Mouse (Mus musculus): ENCODE measurements around the gene Senp3. TPM values are rescaled to one million over a fixed set of nuclear protein-coding genes. Genes with fewer than 3 reads are reported as not detected.
A peak's percentile ranks its signal among the peaks of the same experiment; 100 is the strongest.
"Not testable (repeated sequence)": the region's sequence is repeated elsewhere in the genome, so short reads cannot be mapped to it uniquely, and the experiment has no call there.

Senp3 gene
- polyA plus RNA-seq, 1 experiment from 2014 or later: 95.2 TPM

- H3K27ac ChIP-seq; H3K36me3 ChIP-seq; H3K9ac ChIP-seq; H3K27me3 ChIP-seq; H3K4me3 ChIP-seq (replicated peaks); ATAC-seq (replicated peaks; ENCODE audit: low FRiP score); H3K9me3 ChIP-seq (replicated peaks); H3K4me2 ChIP-seq: not testable (repeated sequence)
- peaks cover 11% of the 10 kb centered on the region for H3K4me1 ChIP-seq
- 86% methylated on average over 2 of the region's 2 CpGs for whole genome bisulfite sequencing
Measured at GRCm38 (mm10) chr11:69624339-69624738, 57.5 kb downstream of the Senp3 start.

MicroRNA genes within 50 kb of the gene (microRNA counts, 519-probe panel; counts per million panel counts)
- 31.7 counts per million for microRNA mmu-miR-1934
- 2,727 counts per million, percentile 65 among the panel's probes with 10 or more counts for microRNA mmu-miR-467f

Small RNAs within 50 kb of the gene (microRNA-seq; reads per million reads assigned to microRNA genes)
- 2.8 reads per million, percentile 14 among the genes with 10 or more reads in this experiment for gene Mir1934
- not detected for gene Mir467f

Other genes starting within 250 kb of the Senp3 start
- 0.73 and 0.87 TPM in 2 replicates for gene Dnah2, start 133.0 kb downstream of the Senp3 start, polyA plus RNA-seq (2015; fragmentation: Nextera tagmentation; extraction: Ambion mirVana)
- gene Efnb3, start 121.9 kb downstream of the Senp3 start, polyA plus RNA-seq (2015; fragmentation: Nextera tagmentation; extraction: Ambion mirVana): 11.9 and 14.3 TPM in 2 replicates
- gene Wrap53, start 101.8 kb downstream of the Senp3 start, polyA plus RNA-seq (2015; fragmentation: Nextera tagmentation; extraction: Ambion mirVana): 26.6 and 27.9 TPM in 2 replicates
- gene Trp53, start 101.7 kb downstream of the Senp3 start, polyA plus RNA-seq (2015; fragmentation: Nextera tagmentation; extraction: Ambion mirVana): 175 and 195 TPM in 2 replicates
- 11.2 and 13.5 TPM in 2 replicates for gene Atp1b2, start 76.1 kb downstream of the Senp3 start, polyA plus RNA-seq (2015; fragmentation: Nextera tagmentation; extraction: Ambion mirVana)
- gene Shbg, start 64.2 kb downstream of the Senp3 start, polyA plus RNA-seq (2015; fragmentation: Nextera tagmentation; extraction: Ambion mirVana): 0.30 and 0.49 TPM in 2 replicates
- 17.8 and 23.1 TPM in 2 replicates for gene Sat2, start 60.1 kb downstream of the Senp3 start, polyA plus RNA-seq (2015; fragmentation: Nextera tagmentation; extraction: Ambion mirVana)
- gene Fxr2, start 49.1 kb downstream of the Senp3 start, polyA plus RNA-seq (2015; fragmentation: Nextera tagmentation; extraction: Ambion mirVana): 29.2 TPM in 2 replicates
- gene Sox15, start 26.8 kb downstream of the Senp3 start, polyA plus RNA-seq (2015; fragmentation: Nextera tagmentation; extraction: Ambion mirVana): 0.18 and 0.19 TPM in 2 replicates
- 71.8 and 78.0 TPM in 2 replicates for gene Mpdu1, start 19.4 kb downstream of the Senp3 start, polyA plus RNA-seq (2015; fragmentation: Nextera tagmentation; extraction: Ambion mirVana)
- gene Cd68, start 15.9 kb downstream of the Senp3 start, polyA plus RNA-seq (2015; fragmentation: Nextera tagmentation; extraction: Ambion mirVana): 10.0 and 14.1 TPM in 2 replicates
- 586 and 589 TPM in 2 replicates for gene Eif4a1, start 9.7 kb downstream of the Senp3 start, polyA plus RNA-seq (2015; fragmentation: Nextera tagmentation; extraction: Ambion mirVana)
- gene Tnfsf13, start 3.7 kb upstream of the Senp3 start, polyA plus RNA-seq (2015; fragmentation: Nextera tagmentation; extraction: Ambion mirVana): 0.45 and 0.53 TPM in 2 replicates
- 9.1 and 11.1 TPM in 2 replicates for gene Tnfsf12, start 13.8 kb upstream of the Senp3 start, polyA plus RNA-seq (2015; fragmentation: Nextera tagmentation; extraction: Ambion mirVana)
- gene Tnfsfm13, start 14.0 kb upstream of the Senp3 start, polyA plus RNA-seq (2015; fragmentation: Nextera tagmentation; extraction: Ambion mirVana): 4.5 and 7.0 TPM in 2 replicates
- gene Polr2a, start 76.6 kb upstream of the Senp3 start, polyA plus RNA-seq (2015; fragmentation: Nextera tagmentation; extraction: Ambion mirVana): 29.9 and 31.1 TPM in 2 replicates
- gene Slc35g3, start 79.9 kb upstream of the Senp3 start, polyA plus RNA-seq (2015; fragmentation: Nextera tagmentation; extraction: Ambion mirVana): 0.27 and 0.36 TPM in 2 replicates
- gene Zbtb4, start 83.8 kb upstream of the Senp3 start, polyA plus RNA-seq (2015; fragmentation: Nextera tagmentation; extraction: Ambion mirVana): 1.9 and 2.8 TPM in 2 replicates
- 11.4 and 12.3 TPM in 2 replicates for gene Chrnb1, start 113.9 kb upstream of the Senp3 start, polyA plus RNA-seq (2015; fragmentation: Nextera tagmentation; extraction: Ambion mirVana)
- gene Fgf11, start 119.8 kb upstream of the Senp3 start, polyA plus RNA-seq (2015; fragmentation: Nextera tagmentation; extraction: Ambion mirVana): 2.0 and 2.5 TPM in 2 replicates
- 8.3 TPM in 2 replicates for gene Tmem102, start 123.5 kb upstream of the Senp3 start, polyA plus RNA-seq (2015; fragmentation: Nextera tagmentation; extraction: Ambion mirVana)
- gene Gm39566, start 133.2 kb upstream of the Senp3 start, polyA plus RNA-seq (2015; fragmentation: Nextera tagmentation; extraction: Ambion mirVana): not detected in 2 replicates
- not detected in 2 replicates for gene Spem2, start 136.4 kb upstream of the Senp3 start, polyA plus RNA-seq (2015; fragmentation: Nextera tagmentation; extraction: Ambion mirVana)
- 0.14 and 0.32 TPM in 2 replicates for gene Spem1, start 140.1 kb upstream of the Senp3 start, polyA plus RNA-seq (2015; fragmentation: Nextera tagmentation; extraction: Ambion mirVana)
- 5.6 and 7.6 TPM in 2 replicates for gene Nlgn2, start 155.7 kb upstream of the Senp3 start, polyA plus RNA-seq (2015; fragmentation: Nextera tagmentation; extraction: Ambion mirVana)
- gene Tmem256, start 156.4 kb upstream of the Senp3 start, polyA plus RNA-seq (2015; fragmentation: Nextera tagmentation; extraction: Ambion mirVana): 409 and 443 TPM in 2 replicates
- 96.5 and 105 TPM in 2 replicates for gene Plscr3, start 164.3 kb upstream of the Senp3 start, polyA plus RNA-seq (2015; fragmentation: Nextera tagmentation; extraction: Ambion mirVana)
- 5.8 and 7.3 TPM in 2 replicates for gene Tnk1, start 176.6 kb upstream of the Senp3 start, polyA plus RNA-seq (2015; fragmentation: Nextera tagmentation; extraction: Ambion mirVana)
- 0.32 TPM in 1 of 2 replicates, not detected in the other for gene Tmem95, start 195.9 kb upstream of the Senp3 start, polyA plus RNA-seq (2015; fragmentation: Nextera tagmentation; extraction: Ambion mirVana)
- 9.4 and 10.1 TPM in 2 replicates for gene Kctd11, start 199.3 kb upstream of the Senp3 start, polyA plus RNA-seq (2015; fragmentation: Nextera tagmentation; extraction: Ambion mirVana)
- 0.58 and 0.62 TPM in 2 replicates for gene Acap1, start 213.5 kb upstream of the Senp3 start, polyA plus RNA-seq (2015; fragmentation: Nextera tagmentation; extraction: Ambion mirVana)
- 12.6 and 13.0 TPM in 2 replicates for gene 2810408A11Rik, start 218.9 kb upstream of the Senp3 start, polyA plus RNA-seq (2015; fragmentation: Nextera tagmentation; extraction: Ambion mirVana)
- gene Neurl4, start 219.0 kb upstream of the Senp3 start, polyA plus RNA-seq (2015; fragmentation: Nextera tagmentation; extraction: Ambion mirVana): 9.3 and 10.8 TPM in 2 replicates
- 77.8 and 86.2 TPM in 2 replicates for gene Gps2, start 231.8 kb upstream of the Senp3 start, polyA plus RNA-seq (2015; fragmentation: Nextera tagmentation; extraction: Ambion mirVana)
- gene Eif5a, start 239.9 kb upstream of the Senp3 start, polyA plus RNA-seq (2015; fragmentation: Nextera tagmentation; extraction: Ambion mirVana): 1,729 and 1,795 TPM in 2 replicates